Mouse (Mus musculus) liver, postnatal 0 days (tissue): ENCODE measurements at regions not wholly inside any gene's neighbourhood (a gene's known extent, or its start where the extent isn't known, plus 50 kb on each side); places are given as distances from the start of the nearest gene placed in this dataset.

ENCODE experiments used
- CTCF ChIP-seq: sonication (generic); IDR thresholded peaks from 2 replicates; pipeline ENCODE4 v1.5.1; 2016; ENCODE audit warnings: antibody characterized with exemption, low read depth
- EP300 ChIP-seq: IDR thresholded peaks from 2 replicates; pipeline ENCODE4 v1.6.1; 2016; ENCODE audit warnings: antibody characterized with exemption, low read depth, mild to moderate bottlenecking

- TF ChIP-seq CTCF (no peak), EP300 (no peak)
These were observed 490.0 kb downstream of the Prss52 start for GRCm38 (mm10) chr14:64594021-64594561.
